Mouse (Mus musculus): Measurements from ENCODE around the gene Lsm4.

The Lsm4 gene

DNA sequence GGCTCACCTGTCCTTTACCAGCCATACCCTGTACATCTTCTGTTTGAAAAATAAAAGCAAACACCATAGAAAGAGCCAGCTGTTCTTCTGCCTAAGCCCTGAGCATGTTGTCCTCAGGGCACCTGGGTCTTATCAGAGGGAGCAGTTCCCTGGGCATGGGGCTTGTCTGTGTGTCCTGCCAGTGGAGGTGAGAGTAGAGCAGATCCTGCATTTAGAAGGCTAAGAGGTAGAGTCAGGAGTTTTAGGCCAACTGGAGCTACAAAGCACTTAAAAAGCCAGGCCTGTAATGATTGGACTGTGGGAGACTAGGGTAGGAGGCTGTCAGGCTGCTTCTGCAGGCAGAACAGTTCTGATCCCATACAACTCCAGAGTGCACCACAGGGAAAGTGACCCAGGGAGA, 5.6 kb downstream of the Lsm4 start:
- no peak for DNase-seq (ENCODE audit: low read depth)

DNA sequence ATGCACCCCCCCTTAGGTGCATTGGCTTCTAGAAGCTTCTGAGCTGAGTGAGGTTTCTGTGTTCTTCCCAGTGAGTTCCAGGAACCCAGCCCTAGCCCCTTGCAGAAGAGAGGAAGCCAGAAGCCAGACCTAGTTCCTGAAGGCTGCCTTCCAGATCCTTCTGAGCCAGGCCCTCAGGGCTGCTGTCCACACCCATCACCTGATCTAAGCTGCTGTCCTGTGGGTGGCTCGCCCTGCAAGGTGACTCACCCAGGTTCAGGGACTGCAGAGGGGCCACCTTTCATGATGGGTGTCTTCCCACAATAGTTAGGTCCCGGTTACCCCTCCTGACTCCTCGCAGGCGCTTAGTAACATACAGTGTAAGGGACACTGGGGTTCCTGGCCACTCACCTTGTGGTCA, 6.4 kb downstream of the Lsm4 start:
- DNase-seq (ENCODE audit: low read depth) = no peak

DNA sequence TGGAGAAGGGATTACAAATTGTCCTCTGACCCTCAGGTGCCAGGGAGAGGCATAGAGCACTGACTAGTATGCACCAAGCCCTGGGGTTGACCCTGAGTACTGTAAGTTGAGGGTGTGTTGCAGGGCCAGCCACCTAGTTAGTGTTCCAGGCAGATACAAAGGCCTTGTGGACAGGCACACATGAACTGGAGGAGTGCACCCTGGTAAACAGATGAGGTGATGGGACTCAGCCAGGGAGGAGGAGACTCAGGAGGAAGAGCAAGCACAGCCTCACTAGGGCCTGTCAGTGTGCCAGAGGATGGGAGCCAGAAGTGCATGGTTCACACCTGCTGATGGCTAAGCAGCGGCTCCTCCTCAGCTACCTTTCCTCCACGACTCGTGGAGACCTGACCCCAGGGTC, 7.0 kb downstream of the Lsm4 start:
- DNase-seq (ENCODE audit: low read depth) = no peak

DNA sequence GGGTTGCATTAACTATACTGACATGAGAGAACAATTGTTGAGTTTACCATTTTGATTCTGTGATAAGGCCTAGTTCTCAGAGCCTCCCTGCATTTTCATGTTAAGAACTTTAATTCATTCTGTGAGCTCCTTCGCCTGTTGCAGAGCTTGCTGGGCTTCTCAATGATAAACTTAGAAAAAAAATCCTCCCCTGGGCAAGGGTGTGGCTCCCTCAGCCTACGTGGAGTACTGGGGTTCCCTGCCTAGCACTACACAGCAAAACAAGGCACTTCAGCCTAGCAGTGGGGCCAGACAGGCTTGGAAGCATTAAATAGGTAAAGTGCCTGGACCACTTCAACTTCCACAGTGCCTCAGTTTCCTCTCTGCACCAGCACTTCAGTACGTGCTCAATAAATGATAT, 8.4 kb downstream of the Lsm4 start:
- DNase-seq (ENCODE audit: low read depth) = no peak

DNA sequence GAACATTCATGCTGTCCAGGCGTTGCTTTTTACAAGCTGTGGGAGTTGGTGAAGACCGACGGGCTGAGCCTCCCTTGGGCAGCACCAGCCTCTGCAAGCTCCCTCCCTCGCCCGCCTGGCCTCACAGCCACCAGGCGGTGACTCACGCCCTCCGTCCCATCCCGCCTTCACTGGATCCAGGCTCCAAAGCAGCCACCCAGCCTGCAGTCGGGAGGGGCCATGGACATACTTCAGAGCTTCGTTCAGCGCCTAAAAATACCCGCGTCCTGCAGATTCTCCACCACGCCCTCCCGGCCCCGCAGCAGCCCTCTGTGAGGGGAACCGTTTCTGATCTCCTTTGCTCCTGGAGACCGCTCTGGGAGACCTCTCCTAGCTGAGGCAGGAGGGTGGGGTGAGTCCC, 9.1 kb downstream of the Lsm4 start:
- no peak for DNase-seq (ENCODE audit: low read depth)

DNA sequence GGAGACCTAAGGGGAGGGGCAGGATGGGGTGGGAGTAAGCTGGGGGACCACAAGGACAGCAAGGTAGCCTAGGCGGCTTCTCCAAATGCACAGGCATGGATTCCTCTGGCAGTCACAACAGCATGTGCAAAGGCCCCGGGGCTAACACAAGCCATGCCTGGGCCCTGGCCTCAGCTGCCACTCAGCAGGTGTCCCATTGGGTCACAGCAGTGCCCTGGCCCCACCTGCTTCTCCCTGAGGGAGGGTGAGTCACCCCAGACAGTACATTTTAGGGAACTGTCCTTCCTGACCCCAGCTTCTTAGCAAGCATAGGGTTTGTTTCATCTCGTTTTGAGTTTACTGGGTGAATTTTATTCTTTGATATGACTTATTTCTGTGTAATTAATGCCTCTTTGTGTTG, 9.6 kb downstream of the Lsm4 start:
- no peak for DNase-seq (ENCODE audit: low read depth)

DNA sequence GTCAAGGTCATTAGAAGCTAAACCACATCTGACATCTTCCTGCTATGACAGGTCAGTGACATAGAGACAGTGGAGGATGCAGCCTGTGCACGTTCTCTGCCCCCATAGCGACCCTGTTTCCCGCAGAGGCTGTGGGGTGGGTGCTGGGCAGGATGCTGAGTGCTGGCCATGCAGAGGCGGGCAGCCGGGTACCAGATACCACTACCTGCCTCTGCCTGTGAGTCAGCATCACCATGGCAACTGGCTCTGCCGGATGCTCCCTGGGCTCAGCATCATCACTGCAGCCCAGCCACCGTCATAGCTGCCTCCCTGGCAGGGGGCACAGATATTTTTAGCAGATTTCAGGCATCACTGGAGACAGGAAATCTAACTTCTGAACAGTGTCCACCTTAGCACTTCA, 11.2 kb downstream of the Lsm4 start:
- DNase-seq (ENCODE audit: low read depth) = no peak

DNA sequence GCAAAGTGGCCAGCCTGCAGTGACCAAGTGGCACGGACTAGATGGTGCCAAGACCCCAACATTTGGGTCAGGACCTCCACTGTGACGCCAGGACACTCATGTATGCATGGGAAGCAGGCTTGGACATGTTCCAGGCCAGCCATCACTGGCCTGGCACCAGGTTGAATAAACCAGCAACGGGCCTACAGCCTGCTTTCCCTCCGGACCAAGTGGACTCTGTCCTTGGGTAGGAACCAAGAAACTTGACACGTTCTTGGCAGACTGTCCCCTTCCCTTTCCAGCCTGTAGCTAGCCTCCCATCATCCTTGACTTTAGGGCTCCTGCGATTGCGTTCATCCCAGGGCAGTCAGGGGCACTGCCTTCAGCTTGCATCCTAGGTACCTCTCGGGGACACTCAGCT, 14.5 kb downstream of the Lsm4 start:
- no peak for DNase-seq (ENCODE audit: low read depth)

DNA sequence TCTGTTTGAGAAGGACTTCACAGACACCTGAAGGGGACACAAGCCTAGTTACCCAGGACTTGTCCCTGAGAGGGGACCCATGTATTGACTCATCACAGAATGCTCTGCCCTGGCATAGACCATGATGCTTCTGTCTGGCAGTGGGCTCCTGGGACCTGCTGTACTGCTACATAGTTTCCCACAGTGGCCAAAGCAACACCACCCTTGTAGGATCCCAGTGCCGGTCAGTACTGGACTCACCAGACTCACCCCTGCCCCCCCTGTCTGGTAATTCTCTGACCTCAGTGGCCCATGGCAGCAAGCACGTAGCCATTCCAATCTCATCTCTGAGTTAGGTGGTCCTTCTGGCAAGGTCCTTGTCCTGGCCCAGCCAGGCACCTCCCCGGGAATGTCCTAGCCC, 15.1 kb downstream of the Lsm4 start:
- no peak for DNase-seq (ENCODE audit: low read depth)

DNA sequence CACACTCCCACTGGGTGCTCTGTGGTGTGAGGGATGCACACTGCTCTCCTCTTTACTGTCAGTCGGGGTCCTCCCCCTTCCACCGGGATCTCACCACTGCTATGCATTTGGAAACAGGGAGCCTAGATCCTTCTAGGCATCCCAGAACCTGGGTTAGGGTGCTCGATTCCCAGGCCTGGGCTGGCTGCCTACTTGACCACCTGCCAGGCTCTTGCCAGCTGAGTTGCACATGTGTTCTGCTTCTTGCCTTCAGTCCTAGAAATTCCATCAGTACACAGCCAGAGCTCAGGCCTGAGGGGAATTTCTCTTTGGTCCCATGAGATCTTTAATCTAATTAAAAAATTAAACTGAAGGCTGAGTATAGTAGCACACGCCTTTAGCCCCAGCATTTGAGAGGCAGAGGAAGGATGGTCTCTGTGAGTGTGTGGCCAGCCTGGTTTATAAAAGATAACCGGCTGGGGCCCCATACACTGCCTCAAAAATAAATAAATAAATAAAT, 16.9 kb downstream of the Lsm4 start:
- DNase-seq (ENCODE audit: low read depth) = no peak

DNA sequence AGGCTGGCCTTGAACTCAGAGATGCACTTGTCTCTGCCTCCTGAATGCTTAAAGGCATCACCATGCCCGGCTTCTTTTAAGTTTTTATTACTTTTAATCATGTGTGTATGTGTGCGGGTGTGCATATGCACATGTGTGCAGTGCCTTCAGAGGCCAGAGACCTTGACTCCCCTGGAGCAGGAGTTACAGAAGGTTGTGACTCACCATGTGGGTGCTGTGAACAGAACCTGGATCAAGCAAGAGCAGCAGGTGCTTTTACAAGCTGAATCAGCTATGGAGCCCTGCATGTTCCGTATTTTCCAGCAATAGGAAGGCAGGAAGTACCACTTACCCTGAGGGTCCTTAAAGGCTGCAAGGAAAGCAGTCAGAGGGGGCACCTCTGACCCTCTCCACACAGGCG, 18.2 kb downstream of the Lsm4 start:
- no peak for DNase-seq (ENCODE audit: low read depth)

DNA sequence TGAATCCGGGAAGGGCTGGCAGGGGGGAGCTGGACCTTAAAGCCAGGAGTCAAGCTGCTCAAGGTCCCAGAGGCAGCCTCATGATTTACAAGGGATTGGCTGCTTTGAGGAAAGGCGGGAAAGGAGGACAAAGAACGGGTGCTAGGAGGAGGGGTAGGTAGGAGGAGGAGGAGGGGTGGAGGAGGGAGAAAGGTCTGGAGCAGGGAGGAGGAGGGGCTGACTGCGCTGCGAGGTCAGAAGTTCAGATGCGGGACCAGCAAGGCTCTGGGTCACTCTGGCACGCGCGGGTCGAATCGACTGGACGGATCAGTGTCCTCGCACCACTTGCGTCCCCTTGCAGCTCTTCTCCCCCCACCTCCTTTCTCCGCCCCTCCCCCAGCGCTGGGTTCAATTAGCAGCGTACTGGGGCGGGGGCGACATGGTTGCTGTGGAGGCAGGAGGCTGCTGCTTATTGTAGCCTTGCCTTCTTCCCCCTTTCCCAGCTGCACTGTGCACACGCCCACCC, 18.7 kb downstream of the Lsm4 start:
- DNase-seq (ENCODE audit: low read depth) = no peak

DNA sequence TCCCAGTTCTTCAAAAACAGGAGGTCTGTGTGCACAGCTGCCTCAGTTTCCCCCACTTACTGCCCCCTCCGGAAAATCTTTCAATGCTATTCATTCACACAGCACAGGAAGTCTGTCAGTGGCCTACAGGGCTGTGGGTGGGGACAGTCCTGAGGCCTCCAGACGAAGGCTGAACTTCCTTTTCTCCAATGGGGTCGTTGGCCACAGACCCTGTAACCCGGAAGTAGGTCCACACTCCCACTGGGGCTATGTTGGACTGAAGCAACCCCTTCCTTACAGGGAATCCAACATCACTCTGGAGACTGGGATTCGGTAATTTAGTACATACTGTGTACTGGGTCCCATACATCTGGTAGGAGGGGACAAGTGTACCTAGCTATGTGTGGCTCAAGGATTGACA, 20.6 kb downstream of the Lsm4 start:
- DNase-seq (ENCODE audit: low read depth) = no peak

DNA sequence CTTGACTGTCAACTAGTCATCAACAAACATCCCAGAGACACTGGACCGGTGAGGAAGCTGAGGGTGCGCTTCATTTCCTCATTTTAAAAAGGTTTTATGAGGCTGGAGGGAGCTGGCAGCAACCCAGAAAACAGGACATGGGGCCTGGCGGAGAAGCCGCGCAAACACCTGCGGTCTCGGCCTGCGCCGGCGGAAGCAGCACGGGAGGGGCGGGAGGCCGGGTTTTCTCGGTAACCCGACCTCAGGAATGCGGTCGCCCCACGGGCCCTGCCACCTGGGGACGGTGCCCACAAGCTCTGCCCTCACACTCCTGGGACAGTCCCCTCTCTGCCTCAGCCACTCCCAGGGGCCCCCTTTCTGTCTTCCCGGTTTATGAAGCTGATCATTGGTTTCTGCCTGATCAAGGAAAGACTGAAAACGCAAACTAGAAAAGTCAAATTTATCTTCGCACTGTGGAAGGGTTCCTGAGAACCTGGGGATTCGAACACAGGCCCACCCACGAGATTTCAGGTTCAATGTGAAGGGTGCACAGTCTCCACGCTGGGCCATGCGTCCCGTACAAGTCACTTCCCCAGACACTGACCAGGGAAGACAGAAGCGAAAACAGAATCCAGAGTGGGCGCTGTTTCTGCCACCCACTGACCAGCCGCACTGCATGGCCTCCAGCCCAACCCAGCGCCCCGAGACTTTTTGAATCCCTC, 22.4 kb downstream of the Lsm4 start:
- DNase-seq (ENCODE audit: low read depth) = no peak

DNA sequence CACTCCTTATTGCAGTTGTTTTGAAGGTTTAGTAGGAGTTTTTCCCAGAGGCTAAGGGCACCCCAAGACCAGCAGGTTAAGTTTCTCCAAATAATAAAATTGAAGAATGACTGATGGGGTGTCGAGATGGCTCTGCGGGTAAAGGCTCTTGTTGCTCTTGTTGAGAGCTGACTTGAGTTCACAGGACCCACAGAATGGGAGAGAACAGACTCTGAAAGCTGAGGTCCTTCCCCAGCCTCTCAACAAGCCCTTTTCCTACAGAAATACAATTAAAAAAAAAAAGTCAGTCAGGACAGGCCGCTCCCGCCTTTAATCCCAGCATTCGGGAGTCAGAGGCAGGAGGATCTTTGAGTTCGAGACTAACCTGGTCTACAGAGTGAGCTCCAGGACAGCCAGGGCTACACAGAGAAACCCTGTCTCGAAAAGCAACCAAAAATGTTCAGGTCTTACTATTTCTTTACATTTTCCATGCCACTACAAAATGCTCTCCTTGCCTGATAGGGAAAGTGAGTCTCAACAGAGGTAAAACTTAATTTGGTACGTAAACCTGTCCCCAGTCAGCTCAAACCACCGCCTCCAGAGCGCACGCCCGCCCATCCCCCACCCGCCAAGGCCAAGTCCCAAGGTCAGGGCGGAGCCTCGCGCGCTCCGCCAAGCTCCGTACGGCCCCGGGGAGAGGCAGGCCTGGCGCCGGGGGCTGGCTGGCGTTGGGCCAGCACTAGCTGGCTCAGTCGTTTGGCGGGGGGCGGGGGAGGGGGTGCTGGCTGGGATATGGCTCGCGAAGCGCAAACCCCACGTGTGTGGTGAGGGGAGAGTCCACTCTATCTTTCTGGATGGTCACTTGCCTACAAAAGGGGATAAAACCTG, 23.2 kb downstream of the Lsm4 start:
- no peak for DNase-seq (ENCODE audit: low read depth)

DNA sequence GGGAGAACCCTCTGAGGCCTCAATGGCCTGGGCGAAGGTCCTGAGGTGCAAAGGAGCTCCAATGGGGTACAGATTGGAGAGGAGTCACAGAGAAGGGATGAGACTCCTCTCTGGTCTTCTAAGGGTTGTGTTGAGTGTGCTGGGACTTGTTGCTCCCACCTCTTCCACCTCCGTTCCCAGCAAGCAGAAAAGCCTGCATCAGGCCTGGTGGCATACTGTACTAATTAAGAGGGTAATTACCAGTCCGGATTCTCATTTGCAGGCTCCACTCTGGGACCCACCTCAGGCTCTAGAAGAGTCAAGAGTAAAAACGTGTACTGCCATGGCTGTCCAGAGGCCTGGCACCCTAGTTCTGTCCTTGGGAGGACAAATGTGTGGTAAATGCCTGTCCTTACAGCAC, 23.9 kb downstream of the Lsm4 start:
- no peak for DNase-seq (ENCODE audit: low read depth)

DNA sequence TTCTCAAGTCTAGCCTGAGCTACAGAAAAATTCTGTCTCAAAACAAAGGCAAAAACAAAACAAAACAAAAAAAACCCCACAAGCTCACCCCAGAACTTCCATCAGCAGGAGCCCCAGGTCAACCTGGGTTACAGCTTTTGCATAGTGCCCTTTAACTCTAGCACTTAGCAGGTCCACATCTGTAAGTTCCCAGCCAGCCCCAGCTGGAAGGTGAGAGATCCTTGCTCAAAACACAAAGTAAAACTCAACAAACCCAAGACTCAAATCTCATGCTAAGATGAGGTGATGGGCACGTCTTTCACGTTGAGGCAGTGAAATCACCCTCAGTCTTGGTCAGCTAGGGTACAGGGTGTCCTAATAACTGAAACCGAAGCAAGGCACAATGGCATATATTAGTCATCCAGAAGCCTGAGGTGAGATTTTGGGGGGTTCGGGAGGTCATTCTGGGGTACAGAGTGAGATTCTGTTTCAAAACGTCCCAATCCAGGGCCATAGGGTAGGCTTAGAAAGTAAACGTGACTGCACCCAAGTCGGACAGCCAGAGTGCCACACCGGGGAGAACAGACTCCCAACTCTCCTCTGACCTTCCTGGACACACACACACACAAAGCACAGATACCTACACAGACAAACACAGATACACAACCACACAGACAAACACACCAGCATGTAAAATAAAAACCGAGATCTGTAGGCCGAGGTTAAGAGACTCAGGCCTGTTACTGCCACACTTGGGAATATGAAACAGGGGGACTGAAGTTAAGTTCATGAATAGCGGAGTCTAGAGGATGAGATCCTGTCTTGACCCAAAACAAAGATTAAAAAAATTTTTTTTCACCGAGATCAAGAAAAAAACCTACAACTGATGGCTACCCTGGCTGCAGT, 24.6 kb downstream of the Lsm4 start:
- no peak for DNase-seq (ENCODE audit: low read depth)

DNA sequence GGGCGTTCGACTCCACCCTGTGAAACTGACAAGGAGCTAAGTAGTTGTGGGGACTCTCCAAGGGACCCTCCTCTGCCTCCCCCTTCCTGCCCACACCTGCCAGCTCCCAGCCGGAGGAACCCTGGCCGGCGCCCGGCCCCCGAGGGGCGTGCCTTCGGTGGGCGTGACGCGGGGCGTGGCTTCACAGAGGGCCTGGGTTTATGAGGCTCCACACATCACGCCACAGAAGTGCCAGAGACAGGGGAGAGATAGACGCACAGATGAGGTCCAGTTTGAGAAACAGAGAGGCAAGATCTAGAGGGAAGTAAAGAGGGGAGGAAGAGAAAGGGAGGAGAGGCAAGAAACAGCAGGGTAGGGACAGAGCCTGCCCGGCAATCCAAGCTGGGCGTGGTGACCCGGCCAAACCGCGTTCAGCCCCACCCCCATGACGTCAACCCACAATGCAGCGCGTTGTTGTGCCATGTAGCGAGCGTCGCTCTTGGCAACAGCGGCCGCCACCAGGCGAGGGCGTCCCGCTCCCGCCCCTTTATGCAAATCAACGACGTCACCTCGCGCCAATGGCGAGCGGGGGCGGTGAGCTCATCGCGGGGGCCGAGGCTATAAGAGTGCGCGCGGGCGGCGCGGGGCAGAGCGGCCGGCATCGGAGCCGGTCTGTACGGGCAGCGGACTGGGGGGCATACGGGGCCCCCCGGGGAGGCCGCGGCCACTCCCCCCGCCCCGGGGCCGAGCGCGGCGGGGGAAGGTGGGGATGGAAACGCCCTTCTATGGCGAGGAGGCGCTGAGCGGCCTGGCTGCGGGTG, 25.5 kb downstream of the Lsm4 start, which contains the start of gene Jund:
Gene Jund, plus strand, starts transcription at position 640 of the 800 bp plus-strand sequence.
- peak; percentile 95 for DNase-seq (ENCODE audit: low read depth)

DNA sequence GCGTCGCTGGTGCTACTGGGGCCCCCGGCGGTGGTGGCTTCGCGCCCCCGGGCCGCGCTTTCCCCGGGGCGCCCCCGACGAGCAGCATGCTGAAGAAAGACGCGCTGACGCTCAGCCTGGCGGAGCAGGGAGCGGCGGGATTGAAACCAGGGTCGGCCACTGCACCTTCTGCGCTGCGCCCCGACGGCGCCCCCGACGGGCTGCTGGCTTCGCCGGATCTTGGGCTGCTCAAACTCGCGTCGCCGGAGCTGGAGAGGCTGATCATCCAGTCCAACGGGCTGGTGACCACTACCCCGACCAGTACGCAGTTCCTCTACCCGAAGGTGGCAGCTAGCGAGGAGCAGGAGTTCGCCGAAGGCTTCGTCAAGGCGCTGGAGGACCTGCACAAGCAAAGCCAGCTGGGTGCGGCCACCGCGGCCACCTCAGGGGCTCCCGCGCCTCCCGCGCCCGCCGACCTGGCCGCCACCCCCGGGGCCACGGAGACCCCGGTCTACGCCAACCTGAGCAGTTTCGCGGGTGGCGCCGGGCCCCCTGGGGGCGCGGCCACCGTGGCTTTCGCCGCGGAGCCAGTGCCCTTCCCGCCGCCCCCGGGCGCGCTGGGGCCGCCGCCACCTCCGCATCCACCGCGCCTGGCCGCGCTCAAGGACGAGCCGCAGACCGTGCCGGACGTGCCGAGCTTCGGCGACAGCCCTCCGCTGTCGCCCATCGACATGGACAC, 26.2 kb downstream of the Lsm4 start:
- no peak for DNase-seq (ENCODE audit: low read depth)

DNA sequence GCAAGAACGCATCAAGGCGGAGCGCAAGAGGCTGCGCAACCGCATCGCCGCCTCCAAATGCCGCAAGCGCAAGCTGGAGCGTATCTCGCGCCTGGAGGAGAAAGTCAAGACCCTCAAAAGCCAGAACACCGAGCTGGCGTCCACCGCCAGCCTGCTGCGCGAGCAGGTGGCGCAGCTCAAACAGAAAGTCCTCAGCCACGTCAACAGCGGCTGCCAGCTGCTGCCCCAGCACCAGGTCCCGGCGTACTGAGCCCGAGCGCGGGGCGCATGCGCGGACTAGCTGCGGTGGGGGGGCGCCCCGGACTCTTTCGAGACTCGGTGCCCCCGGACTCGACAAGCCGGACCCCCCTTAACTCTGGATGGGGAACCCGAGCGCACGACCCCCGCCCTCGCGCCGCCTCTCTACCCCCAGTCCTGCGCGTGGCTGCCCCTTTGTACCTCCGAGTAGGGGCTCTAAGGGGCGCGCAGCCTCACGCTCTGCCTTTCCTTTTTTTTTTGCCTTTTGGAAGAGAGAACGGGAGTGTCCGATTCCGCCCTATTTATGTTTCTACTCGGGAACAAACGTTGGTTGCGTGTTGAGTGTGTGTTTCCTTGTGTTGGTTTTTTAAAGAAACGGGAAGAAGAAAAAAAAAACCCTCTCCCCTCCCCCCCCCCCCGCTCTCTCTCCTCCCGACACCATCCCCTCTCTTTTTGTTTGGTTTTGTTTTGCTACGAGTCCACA, 26.9 kb downstream of the Lsm4 start:
- no peak for DNase-seq (ENCODE audit: low read depth)

Data from fibroblast of lung, adult 2 months (primary cell).